Comparison of ENCODE assay signal across 29 mouse cellular contexts in genomic region chr5:121462171-121462502, GRCm38 (mm10). TPM values are rescaled to one million over a fixed set of nuclear protein-coding genes. Genes with fewer than 3 reads are reported as not detected.
DNase-seq lines count a peak whose midpoint lies in the region; ATAC-seq lines count a peak whose summit lies in the region.
"Had no signal": no experiment of that assay in that cellular context is flagged by ENCODE, and none has a peak within 500 bp of the region (broad histone marks: within the 10 kb centered on the region; RNA-seq: fewer than 3 reads in every experiment).

No protein-coding gene starts in this region.

- no peaks in the 10 kb centered on the region for H3K9me3 ChIP-seq in liver, embryonic 12.5 days (replicated peaks)
- H3K9me3 ChIP-seq: forebrain, embryonic 13.5 days; heart, embryonic 12.5 days; hindbrain, embryonic 13.5 days; limb, embryonic 10.5 days; neural tube, embryonic 13.5 days had no signal

- H3K27ac ChIP-seq in liver, embryonic 12.5 days = peak overlapping the region; percentile 70
- H3K27ac ChIP-seq: embryonic facial prominence, embryonic 13.5 days; forebrain, embryonic 13.5 days; gastrocnemius, adult 2 months; hindbrain, embryonic 13.5 days; left cerebral cortex, adult 2 months; limb, embryonic 10.5 days; neural tube, embryonic 13.5 days had no signal

- 23% methylated on average over 1 of the region's 1 CpGs for WGBS in liver, embryonic 12.5 days (ENCODE audit: insufficient replicate concordance)

- H3K27me3 ChIP-seq in liver, embryonic 12.5 days (replicated peaks) = no peaks in the 10 kb centered on the region
- H3K27me3 ChIP-seq: embryonic facial prominence, embryonic 13.5 days; forebrain, embryonic 13.5 days; heart, embryonic 12.5 days; hindbrain, embryonic 13.5 days; neural tube, embryonic 13.5 days; Patski had no signal

- peak overlapping the region; percentile 24; the same call in 1 of the 2 replicates for H3K4me2 ChIP-seq in liver, embryonic 12.5 days
- H3K4me2 ChIP-seq: embryonic facial prominence, embryonic 13.5 days; forebrain, embryonic 13.5 days; heart, embryonic 12.5 days; hindbrain, embryonic 13.5 days; neural tube, embryonic 13.5 days had no signal

- DNase-seq in A20 (ENCODE audit: low read depth, low spot score) (peak; percentile 49), MEL-GATA-1-ER (ENCODE audit: extremely low read depth, low read depth) (peak; percentile 19)
- no peak for DNase-seq in gastrocnemius, postnatal 10 days
- DNase-seq in right cerebral cortex, postnatal 10 days (ENCODE audit: low spot score in 2 of 2) = no peak
- DNase-seq in B cell, adult 2 months = no peak
- DNase-seq: adrenal gland, adult 2 months; cerebellum, adult 18-20 months; cerebellum, postnatal 14 days; embryo, embryonic 11 days; gastrocnemius, adult 2 months; heart, postnatal 14 days; kidney, adult 8-10 months; kidney, postnatal 10 days; lung, postnatal 10 days; retina, postnatal 1 day; thymus, postnatal 14 days had no signal

- no peak overlapping the region for H3K9ac ChIP-seq in liver, embryonic 12.5 days
- H3K9ac ChIP-seq: embryonic facial prominence, embryonic 13.5 days; forebrain, embryonic 13.5 days; heart, embryonic 12.5 days; hindbrain, embryonic 13.5 days; neural tube, embryonic 13.5 days had no signal

- H3K36me3 ChIP-seq in liver, embryonic 12.5 days = no peaks in the 10 kb centered on the region
- H3K36me3 ChIP-seq: embryonic facial prominence, embryonic 13.5 days; heart, embryonic 12.5 days; hindbrain, embryonic 13.5 days; limb, embryonic 10.5 days; neural tube, embryonic 13.5 days had no signal

- peak; percentile 39; the same call in 1 of the 2 replicates for ATAC-seq in liver, embryonic 12.5 days
- peak; percentile 81 for ATAC-seq in megakaryocyte, adult 5-6 weeks (ENCODE audit: poor library complexity, severe bottlenecking)
- ATAC-seq: forebrain, embryonic 13.5 days; midbrain, embryonic 16.5 days; Patski had no signal

- H3K4me1 ChIP-seq in liver, embryonic 12.5 days = peaks cover 29% of the 10 kb centered on the region
- H3K4me1 ChIP-seq: embryonic facial prominence, embryonic 13.5 days; forebrain, embryonic 13.5 days; hindbrain, embryonic 13.5 days; neural tube, embryonic 13.5 days had no signal

- no peak overlapping the region for H3K4me3 ChIP-seq in liver, embryonic 12.5 days
- H3K4me3 ChIP-seq: embryonic facial prominence, embryonic 13.5 days; forebrain, embryonic 13.5 days; gastrocnemius, adult 2 months; heart, embryonic 12.5 days; hindbrain, embryonic 13.5 days; left cerebral cortex, adult 2 months; limb, embryonic 10.5 days; myocyte; neural tube, embryonic 13.5 days had no signal

RNA-seq across cellular contexts. Expression of gene Erp29, which starts 9.8 kb away (rescaled TPM):
- polyA plus RNA-seq in liver, embryonic 12.5 days (2016; fragmentation: Nextera tagmentation; extraction: Ambion mirVana) = 103 TPM in 2 replicates
- 266 and 273 TPM in 2 replicates for total RNA-seq in megakaryocyte, adult 5-6 weeks (2015)
- 936 and 1,238 TPM in 2 replicates for total RNA-seq in megakaryocyte, adult 5-6 weeks (2017)
- total RNA-seq in gastrocnemius, postnatal 10 days (2021) = 10 to 100 TPM; 70.3 to 80.6 TPM

RNA-seq across cellular contexts. Expression of gene Tmem116, which starts 10.4 kb away (rescaled TPM):
- polyA plus RNA-seq in liver, embryonic 12.5 days (2016; fragmentation: Nextera tagmentation; extraction: Ambion mirVana) = 0.64 and 0.74 TPM in 2 replicates
- total RNA-seq in megakaryocyte, adult 5-6 weeks (2015) = not detected in 2 replicates
- total RNA-seq in megakaryocyte, adult 5-6 weeks (2017) = not detected in 2 replicates
- 1 to 10 TPM; 6.4 to 7.1 TPM for total RNA-seq in gastrocnemius, postnatal 10 days (2021)
- total RNA-seq: liver, adult 2 months had no signal

RNA-seq across cellular contexts. Expression of gene Adam1b, which starts 41.1 kb away (rescaled TPM):
- polyA plus RNA-seq in liver, embryonic 12.5 days (2016; fragmentation: Nextera tagmentation; extraction: Ambion mirVana) = not detected in 2 replicates
- total RNA-seq in megakaryocyte, adult 5-6 weeks (2015) = not detected in 2 replicates
- total RNA-seq in megakaryocyte, adult 5-6 weeks (2017) = 0.24 TPM in 1 of 2 replicates, not detected in the other
- total RNA-seq in gastrocnemius, postnatal 10 days (2021) = not detected
- total RNA-seq: adrenal gland, adult 2 months; gastrocnemius, adult 2 months; heart, postnatal 14 days; liver, adult 2 months had no signal
- polyA plus RNA-seq: adrenal gland, adult 2 months; embryonic facial prominence, embryonic 13.5 days; forebrain, embryonic 13.5 days; limb, embryonic 10.5 days; liver, adult 2 months; midbrain, embryonic 16.5 days; neural tube, embryonic 13.5 days had no signal

Comparison
In these comparisons a context has a peak if more than half of its experiments do, and no peak if none do; other contexts are left out.
1. DNase-seq: peak in A20 (single experiment) and MEL-GATA-1-ER (single experiment); none in gastrocnemius, postnatal 10 days (single experiment), right cerebral cortex, postnatal 10 days (0 of 2) and B cell, adult 2 months (0 of 2).
2. RNA of gene Tmem116, which starts 10.4 kb away (total RNA-seq): 6.4 to 7.1 TPM in gastrocnemius, postnatal 10 days; not detected in megakaryocyte, adult 5-6 weeks; every median in the first group is over 4 times any median in the second.